Mouse (Mus musculus) liver, embryonic 11.5 days (tissue): ENCODE measurements around the gene Dnaaf3. TPM values are rescaled to one million over a fixed set of nuclear protein-coding genes. Genes with fewer than 3 reads are reported as not detected.
"Not testable (repeated sequence)": the region's sequence is repeated elsewhere in the genome, so short reads cannot be mapped to it uniquely, and the experiment has no call there.

Experiments
- ATAC-seq: fragments of 200-750 bp; cut with Nextera tagmentation; replicated peaks from 2 replicates; pipeline ENCODE4 v1.8.0; 2017; ENCODE audit warnings: moderate number of reproducible peaks, mild to moderate bottlenecking, moderate TSS enrichment, moderate library complexity; ENCODE audit not compliant: low FRiP score
- DNase-seq: peaks from one replicate; pipeline ENCODE4 v3.0.0-alpha.2; 2017; ENCODE audit warnings: low spot score
- H3K27ac ChIP-seq: fragments of 300-500 bp; sonication (generic); 2 replicates; pipeline ENCODE4 v1.5.1; 2014; ENCODE audit warnings: mild to moderate bottlenecking, low read depth, low read length, control low read depth
- H3K27me3 ChIP-seq: fragments of 300-500 bp; sonication (generic); replicated peaks from 2 replicates; pipeline ENCODE4 v1.6.1; 2014; ENCODE audit warnings: low read length, mixed read lengths; ENCODE audit not compliant: control insufficient read depth, insufficient read depth
- H3K36me3 ChIP-seq: fragments of 300-500 bp; sonication (generic); 2 replicates; pipeline ENCODE4 v1.6.1; 2014; ENCODE audit warnings: mild to moderate bottlenecking, low read length, moderate library complexity, mixed read lengths; ENCODE audit not compliant: control insufficient read depth, insufficient read depth
- H3K4me1 ChIP-seq: fragments of 300-500 bp; sonication (generic); replicated peaks from 2 replicates; pipeline ENCODE4 v1.6.1; 2014; ENCODE audit warnings: low read length, mixed read lengths; ENCODE audit not compliant: control insufficient read depth, insufficient read depth
- H3K4me2 ChIP-seq: fragments of 300-500 bp; sonication (generic); 2 replicates; pipeline ENCODE4 v1.6.1; 2014; ENCODE audit warnings: mild to moderate bottlenecking, control low read depth, moderate library complexity
- H3K4me3 ChIP-seq: fragments of 300-500 bp; sonication (generic); 2 replicates; pipeline ENCODE4 v1.5.1; 2014; ENCODE audit warnings: low read depth, low read length, control low read depth
- H3K9ac ChIP-seq: fragments of 300-500 bp; sonication (generic); 2 replicates; pipeline ENCODE4 v1.6.1; 2014; ENCODE audit warnings: low read depth, low read length, control low read depth
- H3K9me3 ChIP-seq: fragments of 300-500 bp; sonication (generic); 2 replicates; pipeline ENCODE4 v1.6.1; 2016; ENCODE audit warnings: low read length, inconsistent platforms, mixed read lengths; ENCODE audit not compliant: control insufficient read depth
- WGBS: fragments of 180-500 bp; shearing (Covaris S2); extraction: QIAGEN DNeasy Blood & Tissue Kit; methylation state at CpG from one replicate; pipeline ENCODE4 v1.1.7; 2014; 5-methylcytosine and 5-hydroxymethylcytosine counted together
- polyA plus RNA-seq: library from polyadenylated mRNA; unstranded; fragments of >200 nt; fragmentation: Nextera tagmentation; extraction: Ambion mirVana; gene quantifications from 2 replicates; pipeline ENCODE4 v1.2.1, GENCODE M21; 2014

Gene Dnaaf3
- polyA plus RNA-seq: 0.22 and 0.45 TPM in 2 replicates

- Histone ChIP-seq H3K4me2 (peak within 1 kb of the TSS; percentile 56), H3K9me3 (no peaks in the 10 kb centered on the region), H3K9ac (no peak within 1 kb of the TSS), H3K4me1 (no peaks in the 10 kb centered on the region), H3K4me3 (peak within 1 kb of the TSS; percentile 34), H3K27me3 (no peaks in the 10 kb centered on the region), H3K36me3 (no peaks in the 10 kb centered on the region), H3K27ac (no peak within 1 kb of the TSS)
- 7% methylated on average over 28 of the region's 28 CpGs for WGBS
- ATAC-seq (peak; percentile 86), DNase-seq (peak; percentile 69)
Observed at GRCm38 (mm10) chr7:4532005-4532729, at the start of gene Dnaaf3. Dnaaf3 (minus strand) TSS chr7:4532453.

GRCm38 (mm10) chr7:4581481-4581880 is 49.2 kb upstream of the Dnaaf3 start:
- H3K9me3 ChIP-seq, H3K27me3 ChIP-seq, H3K27ac ChIP-seq, H3K36me3 ChIP-seq, DNase-seq, ATAC-seq, H3K4me2 ChIP-seq, H3K9ac ChIP-seq, H3K4me1 ChIP-seq, H3K4me3 ChIP-seq: not testable (repeated sequence)
- WGBS: 66% methylated on average over 3 of the region's 3 CpGs

- not testable (repeated sequence) for ATAC-seq, H3K27me3 ChIP-seq, H3K27ac ChIP-seq, H3K4me1 ChIP-seq, H3K9ac ChIP-seq, H3K36me3 ChIP-seq, H3K4me2 ChIP-seq, H3K4me3 ChIP-seq, H3K9me3 ChIP-seq, DNase-seq
- 62% methylated on average over 2 of the region's 2 CpGs for WGBS
Observed at GRCm38 (mm10) chr7:4572361-4572760, 40.1 kb upstream of the Dnaaf3 start.

GRCm38 (mm10) chr7:4562660-4563059 is 30.4 kb upstream of the Dnaaf3 start:
- 86% methylated on average over 3 of the region's 3 CpGs for WGBS
- Histone ChIP-seq H3K4me2 (no peak overlapping the region), H3K27me3 (no peaks in the 10 kb centered on the region), H3K4me1 (no peaks in the 10 kb centered on the region), H3K4me3 (no peak overlapping the region), H3K27ac (no peak overlapping the region), H3K9me3 (no peaks in the 10 kb centered on the region), H3K9ac (no peak overlapping the region), H3K36me3 (no peaks in the 10 kb centered on the region)
- no peak for DNase-seq
- ATAC-seq: no peak

GRCm38 (mm10) chr7:4557167-4557560 is 24.9 kb upstream of the Dnaaf3 start:
- DNase-seq (no peak), ATAC-seq (peak; percentile 12; the same call in 1 of the 2 replicates)
- Histone ChIP-seq H3K4me2 (no peak overlapping the region), H3K4me3 (no peak overlapping the region), H3K27me3 (no peaks in the 10 kb centered on the region), H3K27ac (no peak overlapping the region), H3K9me3 (no peaks in the 10 kb centered on the region), H3K36me3 (no peaks in the 10 kb centered on the region), H3K9ac (no peak overlapping the region), H3K4me1 (no peaks in the 10 kb centered on the region)
- WGBS: 63% methylated on average over 6 of the region's 6 CpGs

- Histone ChIP-seq H3K9me3 (no peaks in the 10 kb centered on the region), H3K9ac (no peak overlapping the region), H3K4me1 (no peaks in the 10 kb centered on the region), H3K4me3 (no peak overlapping the region), H3K36me3 (no peaks in the 10 kb centered on the region), H3K27me3 (no peaks in the 10 kb centered on the region), H3K27ac (no peak overlapping the region), H3K4me2 (no peak overlapping the region)
- WGBS: 22% methylated on average over 15 of the region's 15 CpGs
- ATAC-seq: peak; percentile 82
- DNase-seq: peak; percentile 67
Observed at GRCm38 (mm10) chr7:4556256-4557166, 24.3 kb upstream of the Dnaaf3 start.

- H3K4me2 ChIP-seq: peak within 1 kb of the TSS; percentile 59
- ATAC-seq (no peak; the same call in 1 of the 2 replicates), DNase-seq (no peak)
Observed at GRCm38 (mm10) chr7:4547221-4547641, 15.0 kb upstream of the Dnaaf3 start, which contains the start of gene Syt5. Syt5 (minus strand) TSS chr7:4547541.

GRCm38 (mm10) chr7:4546591-4547131 is 14.4 kb upstream of the Dnaaf3 start:
- Histone ChIP-seq H3K36me3 (no peaks in the 10 kb centered on the region), H3K27ac (no peak overlapping the region), H3K4me1 (peaks cover 10% of the 10 kb centered on the region; the same call in 1 of the 2 replicates), H3K4me2 (peak overlapping the region; percentile 59), H3K9me3 (no peaks in the 10 kb centered on the region), H3K4me3 (peak overlapping the region; percentile 35), H3K27me3 (peaks cover 27% of the 10 kb centered on the region), H3K9ac (no peak overlapping the region)
- ATAC-seq (peak; percentile 59), DNase-seq (peak; percentile 65)
- 5% methylated on average over 26 of the region's 26 CpGs for WGBS

More at GRCm38 (mm10) chr7:4547221-4547641, 15.0 kb upstream of the Dnaaf3 start, which contains the start of gene Syt5:
- H3K4me3 ChIP-seq: peak within 1 kb of the TSS; percentile 35
- H3K9me3 ChIP-seq: no peaks in the 10 kb centered on the region
- peaks cover 27% of the 10 kb centered on the region for H3K27me3 ChIP-seq
- H3K9ac ChIP-seq: no peak within 1 kb of the TSS
- 7% methylated on average over 33 of the region's 33 CpGs for WGBS
- H3K4me1 ChIP-seq: peaks cover 10% of the 10 kb centered on the region; the same call in 1 of the 2 replicates
- H3K36me3 ChIP-seq: no peaks in the 10 kb centered on the region
- no peak within 1 kb of the TSS for H3K27ac ChIP-seq
